Mouse (Mus musculus): ENCODE data around the gene Acvrl1.

Acvrl1 gene

GRCm38 (mm10) chr15:101170413-101170980 lies 42.2 kb downstream of the Acvrl1 start:
- DNase-seq (ENCODE audit: low read depth): no peak

GRCm38 (mm10) chr15:101171272-101171671 lies 43.0 kb downstream of the Acvrl1 start:
- no peak for DNase-seq (ENCODE audit: low read depth)

GRCm38 (mm10) chr15:101172016-101172415 lies 43.7 kb downstream of the Acvrl1 start:
- DNase-seq (ENCODE audit: low read depth): no peak

DNA sequence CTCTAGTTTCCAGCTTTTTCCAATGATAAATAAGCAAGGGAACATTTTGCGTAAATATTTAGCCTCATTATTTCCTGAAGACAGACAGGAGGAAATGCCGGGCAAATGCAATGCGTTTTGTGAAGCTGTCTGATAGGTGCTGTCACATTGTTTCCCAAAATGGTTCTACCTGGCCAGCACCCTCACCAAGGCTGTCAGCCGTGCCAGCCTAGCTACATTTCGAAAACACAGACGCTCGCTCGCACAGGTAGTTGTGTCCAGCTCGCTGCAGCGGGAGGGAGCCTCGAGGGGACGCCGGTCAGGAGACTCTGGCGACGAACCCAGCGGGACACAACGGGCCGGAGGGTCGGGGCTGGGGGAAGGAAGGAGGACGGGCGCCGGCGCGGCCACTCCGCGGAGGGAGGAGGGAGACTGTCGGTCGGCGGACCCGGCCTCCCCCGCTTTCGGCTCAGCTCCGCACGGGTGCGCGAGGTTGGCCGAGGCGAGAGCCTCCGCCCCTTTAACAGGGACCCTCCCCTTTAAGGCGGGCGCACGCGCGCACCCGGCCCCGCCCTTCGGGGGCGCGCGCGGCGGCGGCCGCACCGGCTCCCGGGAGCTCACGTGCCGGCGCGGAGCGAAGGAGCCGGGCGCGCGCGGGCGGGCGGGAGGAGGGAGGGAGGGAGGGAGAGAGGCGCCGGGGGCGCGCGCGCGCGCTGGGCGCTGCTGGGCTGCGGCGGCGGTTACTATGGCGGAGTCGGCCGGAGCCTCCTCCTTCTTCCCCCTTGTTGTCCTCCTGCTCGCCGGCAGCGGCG lies 45.3 kb downstream of the Acvrl1 start, which contains the start of gene Acvr1b:
Gene Acvr1b, plus strand, starts transcription at position 647 of the 791 bp plus-strand sequence.
- peak; percentile 94 for DNase-seq (ENCODE audit: low read depth)

DNA sequence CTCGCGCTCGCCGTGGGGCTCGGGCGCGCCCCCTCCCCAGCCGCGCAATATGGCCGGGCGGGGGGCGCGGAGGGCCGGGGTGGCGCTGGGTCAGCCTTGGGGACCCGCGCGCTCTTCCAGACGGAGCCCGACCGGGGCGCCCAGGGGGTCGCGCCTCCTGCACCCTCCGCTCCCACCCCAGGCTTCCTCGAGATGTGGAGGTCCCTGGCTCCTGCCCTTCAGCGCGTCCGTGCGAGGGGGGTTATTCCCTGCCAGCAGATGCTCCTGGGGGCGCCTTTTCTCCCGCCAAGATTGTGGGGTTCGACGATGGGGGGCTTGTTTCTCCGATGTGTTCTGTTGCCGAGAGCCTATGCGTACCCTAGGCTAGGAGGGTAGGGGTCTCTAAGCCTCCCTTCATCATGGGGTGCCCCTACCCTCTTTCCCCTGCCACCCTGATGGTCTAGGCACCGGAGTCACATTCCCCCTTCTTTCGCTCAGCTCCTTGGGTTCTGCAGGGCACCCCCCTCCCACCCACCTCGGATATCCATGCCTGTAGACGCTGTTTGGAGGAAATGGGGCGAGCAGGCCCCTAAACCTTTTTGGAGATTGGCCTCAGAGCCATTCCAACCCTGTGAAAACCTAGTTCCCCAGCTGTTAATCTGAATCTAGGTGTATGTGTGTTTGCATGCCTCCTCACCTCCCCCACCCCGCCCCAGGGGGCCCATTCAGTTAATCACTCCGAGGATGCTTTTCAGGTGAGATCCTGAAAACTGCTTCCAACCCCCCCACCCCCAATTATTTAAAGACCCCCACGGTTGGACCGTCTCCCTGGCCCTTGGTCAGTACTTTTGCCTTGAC lies 46.2 kb downstream of the Acvrl1 start:
- peak; percentile 41 for DNase-seq (ENCODE audit: low read depth)

GRCm38 (mm10) chr15:101175131-101175460 lies 46.8 kb downstream of the Acvrl1 start:
- DNase-seq (ENCODE audit: low read depth): no peak

GRCm38 (mm10) chr15:101175613-101176283 lies 47.4 kb downstream of the Acvrl1 start:
- no peak for DNase-seq (ENCODE audit: low read depth)

- DNase-seq (ENCODE audit: low read depth): no peak
Observed at GRCm38 (mm10) chr15:101176284-101176680, 48.0 kb downstream of the Acvrl1 start.

GRCm38 (mm10) chr15:101176795-101177691 lies 48.7 kb downstream of the Acvrl1 start:
- no peak for DNase-seq (ENCODE audit: low read depth)

DNA sequence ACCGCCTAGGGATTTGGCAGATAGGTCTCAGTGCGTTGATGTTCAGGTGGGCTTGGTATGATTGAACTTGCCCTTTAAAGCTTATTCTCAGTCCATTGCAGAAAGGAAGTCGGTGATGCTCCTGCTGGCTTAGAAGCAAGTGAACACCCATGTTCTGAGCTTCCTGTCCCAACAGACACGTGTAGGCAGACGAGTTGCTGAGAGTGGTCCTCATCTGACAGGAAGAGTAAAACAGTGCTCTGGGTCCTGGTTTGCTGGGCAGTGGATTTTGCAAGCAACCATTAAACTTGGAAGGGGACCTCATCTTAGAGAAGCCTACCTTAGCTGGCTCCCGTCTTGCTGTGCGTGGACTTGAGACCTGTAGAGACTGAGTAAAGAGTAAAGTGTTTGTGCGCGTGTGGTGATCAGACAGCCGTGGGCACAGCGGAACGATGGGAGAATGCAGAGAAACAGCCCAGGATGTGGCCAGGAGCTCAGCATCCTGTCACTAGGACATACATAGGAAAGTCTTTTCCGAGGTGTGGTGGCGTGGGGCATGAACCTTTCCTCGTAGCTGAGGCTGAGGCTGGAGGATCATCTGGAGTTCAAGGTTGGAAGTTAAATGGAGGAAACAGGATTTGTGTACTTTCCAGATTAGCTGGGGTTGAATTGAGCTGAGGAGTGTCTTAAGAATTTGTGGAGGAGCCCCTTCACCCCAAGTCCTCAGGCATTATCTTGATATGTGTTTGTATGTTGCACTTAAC lies 52.2 kb downstream of the Acvrl1 start:
- peak; percentile 57 for DNase-seq (ENCODE audit: low read depth)

GRCm38 (mm10) chr15:101181106-101181466 lies 52.8 kb downstream of the Acvrl1 start:
- DNase-seq (ENCODE audit: low read depth): no peak

DNA sequence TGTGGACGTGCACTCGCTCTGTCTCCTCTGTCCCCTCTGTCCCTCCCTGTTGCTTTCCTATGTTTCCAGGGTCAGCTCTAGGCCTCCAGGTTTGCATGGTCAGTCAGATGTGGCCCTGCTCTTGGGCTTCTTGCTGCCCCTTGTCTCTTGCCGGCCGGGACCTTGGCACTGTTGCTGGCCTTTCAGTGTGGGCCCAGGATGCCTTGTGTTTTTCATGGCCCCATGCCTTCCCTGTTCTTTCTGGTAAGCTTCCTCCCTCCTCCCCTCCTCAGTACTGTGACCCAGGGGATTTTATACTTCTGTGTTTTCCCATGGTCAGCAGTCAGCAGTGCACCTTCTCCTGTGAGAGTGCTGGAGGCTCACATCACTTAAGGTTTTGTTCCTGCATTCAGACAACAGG lies 53.2 kb downstream of the Acvrl1 start:
- no peak for DNase-seq (ENCODE audit: low read depth)

- no peak for DNase-seq (ENCODE audit: low read depth)
Observed at GRCm38 (mm10) chr15:101182676-101183075, 54.4 kb downstream of the Acvrl1 start.

- DNase-seq (ENCODE audit: low read depth): no peak
Observed at GRCm38 (mm10) chr15:101184300-101184699, 56.0 kb downstream of the Acvrl1 start.

- no peak for DNase-seq (ENCODE audit: low read depth)
Observed at GRCm38 (mm10) chr15:101185549-101185948, 57.2 kb downstream of the Acvrl1 start.

DNA sequence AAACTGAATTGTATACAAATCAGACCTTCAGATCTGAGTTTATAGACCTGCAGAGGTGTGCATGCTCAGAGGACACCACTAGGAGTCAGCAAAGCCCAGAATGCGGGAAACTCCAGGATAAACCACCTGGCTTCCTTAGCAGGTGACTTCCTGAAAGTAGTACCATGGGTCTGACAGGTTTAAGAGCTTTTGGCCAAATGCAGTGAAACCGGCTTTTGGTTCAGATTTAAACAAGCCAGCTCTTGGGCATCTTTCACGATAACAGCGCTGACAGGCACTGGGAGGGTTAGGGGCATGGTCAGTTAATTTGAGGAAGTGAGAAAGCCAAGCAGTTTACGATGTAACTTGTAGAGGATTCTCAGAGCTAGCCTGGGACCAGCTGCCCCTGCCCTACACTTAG lies 59.6 kb downstream of the Acvrl1 start:
- DNase-seq (ENCODE audit: low read depth): no peak

DNA sequence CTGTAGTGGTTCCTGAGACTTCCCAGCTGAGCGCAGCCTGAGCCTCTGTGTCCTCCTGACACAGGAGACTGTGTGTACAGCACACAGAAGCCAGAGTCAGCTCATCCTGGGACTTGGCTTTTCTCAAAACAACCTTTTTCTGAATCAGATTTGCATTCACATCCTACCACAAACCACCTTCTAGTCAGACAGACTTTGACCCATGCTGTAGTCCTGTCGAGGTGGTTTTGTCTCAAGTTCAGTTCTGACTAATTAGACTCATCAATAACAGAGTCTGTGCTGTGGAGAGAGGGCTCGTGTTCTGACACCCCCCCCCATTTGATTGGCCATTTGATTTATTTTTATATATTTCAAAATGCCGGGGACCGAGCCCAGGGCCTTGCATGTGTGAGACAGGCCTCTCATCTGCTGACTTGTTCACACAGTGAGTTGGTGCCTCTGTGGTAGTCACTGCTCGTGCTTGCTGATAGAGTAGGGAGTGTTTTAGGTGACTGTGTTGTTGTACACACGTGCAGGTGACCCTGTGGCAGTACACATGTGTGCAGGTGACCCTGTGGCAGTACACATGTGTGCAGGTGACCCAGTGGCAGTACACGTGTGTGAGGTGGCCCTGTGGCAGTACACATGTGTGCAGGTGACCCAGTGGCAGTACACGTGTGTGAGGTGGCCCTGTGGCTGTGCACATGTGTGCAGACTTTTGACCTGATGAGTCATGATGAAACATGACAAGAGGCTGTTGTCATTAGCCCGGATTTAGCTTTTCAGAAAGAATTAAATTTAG lies 61.8 kb downstream of the Acvrl1 start:
- DNase-seq (ENCODE audit: low read depth): peak; percentile 53

- peak; percentile 72 for DNase-seq (ENCODE audit: low read depth)
Observed at GRCm38 (mm10) chr15:101190762-101191150, 62.4 kb downstream of the Acvrl1 start.

DNA sequence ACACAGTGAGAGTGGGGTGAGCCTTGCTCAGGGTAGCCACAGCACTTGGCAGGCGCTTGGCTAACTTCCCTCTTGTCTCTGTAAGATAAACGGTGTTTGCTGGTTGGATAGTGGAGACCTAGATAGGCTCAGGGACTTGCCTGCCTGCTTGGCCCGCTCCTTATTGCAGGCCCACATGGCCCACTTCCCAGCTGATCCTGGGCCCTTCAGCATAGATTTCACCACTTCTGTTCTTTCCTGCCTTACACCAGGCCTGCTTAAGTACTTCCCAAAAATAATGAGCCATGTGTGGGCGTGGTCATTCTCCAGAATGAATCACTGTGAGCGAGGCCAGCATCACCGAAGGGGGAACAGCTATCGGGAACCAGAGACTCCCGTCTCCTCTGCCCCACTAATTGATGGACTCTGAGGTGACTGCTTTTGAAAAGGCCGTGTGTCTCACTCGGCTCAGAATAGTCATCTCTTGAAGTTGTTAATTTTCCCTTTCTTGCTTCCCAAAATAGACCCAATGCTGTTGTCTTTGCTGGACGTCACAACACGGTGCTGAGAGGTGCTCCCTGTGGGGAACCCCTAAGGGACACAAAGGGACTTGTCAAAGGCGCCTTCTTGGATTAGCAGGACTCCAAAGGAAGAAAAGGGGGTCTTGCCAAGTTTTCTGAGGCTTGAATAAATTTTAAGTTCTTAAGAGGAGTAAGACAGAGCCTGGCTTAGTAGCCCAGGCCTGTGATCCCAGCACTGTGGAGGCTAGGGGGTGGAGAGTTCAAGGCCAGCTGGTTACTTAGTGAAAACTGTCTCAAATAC lies 63.3 kb downstream of the Acvrl1 start:
- DNase-seq (ENCODE audit: low read depth): no peak

All from induced T-regulatory cell, adult 2 months (primary cell).